Mouse (Mus musculus) limb, embryonic 11.5 days (tissue): Measurements from ENCODE around the gene Mpig6b. TPM values are rescaled to one million over a fixed set of nuclear protein-coding genes. Genes with fewer than 3 reads are reported as not detected.

Source experiments
- ATAC-seq: fragments of 200-750 bp; cut with Nextera tagmentation; 2 replicates; pipeline ENCODE4 v1.8.0; 2017; ENCODE audit warnings: low read depth; ENCODE audit not compliant: insufficient number of reproducible peaks, low FRiP score, low TSS enrichment
- DNase-seq: peaks from one replicate; pipeline ENCODE4 v3.0.0-alpha.2; 2015; ENCODE audit warnings: low spot score
- H3K27ac ChIP-seq: fragments of 300-500 bp; sonication (generic); replicated peaks from 2 replicates; pipeline ENCODE4 v1.5.1; 2014; ENCODE audit warnings: low read depth, mild to moderate bottlenecking, low read length
- H3K27me3 ChIP-seq: fragments of 300-500 bp; sonication (generic); 2 replicates; pipeline ENCODE4 v1.6.1; 2014; ENCODE audit warnings: mild to moderate bottlenecking, low read length, mixed read lengths; ENCODE audit not compliant: control insufficient read depth, insufficient read depth
- H3K36me3 ChIP-seq: fragments of 300-500 bp; sonication (generic); 2 replicates; pipeline ENCODE4 v1.6.1; 2014; ENCODE audit warnings: mild to moderate bottlenecking, low read length, moderate library complexity, mixed read lengths; ENCODE audit not compliant: control insufficient read depth, insufficient read depth
- H3K4me1 ChIP-seq: fragments of 300-500 bp; sonication (generic); 2 replicates; pipeline ENCODE4 v1.6.1; 2014; ENCODE audit warnings: low read length, mixed read lengths; ENCODE audit not compliant: control insufficient read depth, insufficient read depth
- H3K4me2 ChIP-seq: fragments of 300-500 bp; sonication (generic); 2 replicates; pipeline ENCODE4 v1.6.1; 2014; ENCODE audit warnings: low read depth, mild to moderate bottlenecking, moderate library complexity; ENCODE audit not compliant: severe bottlenecking
- H3K4me3 ChIP-seq: fragments of 300-500 bp; sonication (generic); 2 replicates; pipeline ENCODE4 v1.5.1; 2014; ENCODE audit warnings: low read depth, low read length
- H3K9ac ChIP-seq: fragments of 300-500 bp; sonication (generic); 2 replicates; pipeline ENCODE4 v1.6.1; 2014; ENCODE audit warnings: mild to moderate bottlenecking, low read length
- H3K9me3 ChIP-seq: fragments of 300-500 bp; sonication (generic); 2 replicates; pipeline ENCODE4 v1.6.1; 2016; ENCODE audit warnings: low read length; ENCODE audit not compliant: control insufficient read depth
- WGBS: fragments of 180-500 bp; shearing (Covaris S2); extraction: QIAGEN DNeasy Blood & Tissue Kit; methylation state at CpG from one replicate; pipeline ENCODE4 v1.1.7; 2014; 5-methylcytosine and 5-hydroxymethylcytosine counted together
- polyA plus RNA-seq: library from polyadenylated mRNA; unstranded; fragments of >200 nt; fragmentation: Nextera tagmentation; extraction: Ambion mirVana; gene quantifications from 2 replicates; pipeline ENCODE4 v1.2.1, GENCODE M21; 2014

Gene Mpig6b
- polyA plus RNA-seq, 1 experiment from 2014 or later = 1.2 TPM

DNA sequence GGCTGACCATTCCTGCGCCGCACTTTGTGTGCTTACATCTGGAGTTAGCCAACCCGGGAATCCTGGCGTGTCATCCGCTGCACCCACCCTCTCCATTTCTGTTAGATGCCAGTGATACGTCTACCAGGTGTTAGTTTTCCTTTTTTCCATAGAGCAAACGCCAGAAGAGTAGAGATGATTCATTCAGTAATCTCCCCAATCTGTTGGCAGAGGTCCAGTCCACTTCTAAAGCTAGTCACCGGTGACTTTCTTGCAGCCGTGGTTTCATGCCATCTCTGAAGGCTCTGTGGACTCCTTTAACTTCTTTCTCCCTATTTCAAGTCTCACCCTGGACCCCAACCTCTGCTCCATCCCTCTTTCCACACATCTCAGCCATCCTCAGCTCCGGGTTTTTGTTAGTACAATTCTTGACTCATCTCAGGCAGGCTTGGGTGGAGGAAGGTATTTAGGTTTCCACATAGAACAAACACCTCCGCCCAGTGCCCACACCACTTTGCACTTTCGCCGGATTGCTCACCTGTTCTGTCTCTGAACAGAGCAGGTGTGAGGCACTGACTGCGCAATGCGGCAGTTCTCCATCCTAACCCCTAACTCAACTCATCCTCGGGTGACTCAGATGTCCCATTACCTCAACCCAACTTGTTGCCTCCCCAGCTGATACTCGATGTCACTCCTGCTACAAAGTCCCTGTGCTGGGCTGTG lies 2.4 kb upstream of the Mpig6b start:
- peaks cover 13% of the 10 kb centered on the region; the same call in 1 of the 2 replicates for H3K4me1 ChIP-seq
- no peak for ATAC-seq
- H3K27me3 ChIP-seq = peaks cover 27% of the 10 kb centered on the region

DNA sequence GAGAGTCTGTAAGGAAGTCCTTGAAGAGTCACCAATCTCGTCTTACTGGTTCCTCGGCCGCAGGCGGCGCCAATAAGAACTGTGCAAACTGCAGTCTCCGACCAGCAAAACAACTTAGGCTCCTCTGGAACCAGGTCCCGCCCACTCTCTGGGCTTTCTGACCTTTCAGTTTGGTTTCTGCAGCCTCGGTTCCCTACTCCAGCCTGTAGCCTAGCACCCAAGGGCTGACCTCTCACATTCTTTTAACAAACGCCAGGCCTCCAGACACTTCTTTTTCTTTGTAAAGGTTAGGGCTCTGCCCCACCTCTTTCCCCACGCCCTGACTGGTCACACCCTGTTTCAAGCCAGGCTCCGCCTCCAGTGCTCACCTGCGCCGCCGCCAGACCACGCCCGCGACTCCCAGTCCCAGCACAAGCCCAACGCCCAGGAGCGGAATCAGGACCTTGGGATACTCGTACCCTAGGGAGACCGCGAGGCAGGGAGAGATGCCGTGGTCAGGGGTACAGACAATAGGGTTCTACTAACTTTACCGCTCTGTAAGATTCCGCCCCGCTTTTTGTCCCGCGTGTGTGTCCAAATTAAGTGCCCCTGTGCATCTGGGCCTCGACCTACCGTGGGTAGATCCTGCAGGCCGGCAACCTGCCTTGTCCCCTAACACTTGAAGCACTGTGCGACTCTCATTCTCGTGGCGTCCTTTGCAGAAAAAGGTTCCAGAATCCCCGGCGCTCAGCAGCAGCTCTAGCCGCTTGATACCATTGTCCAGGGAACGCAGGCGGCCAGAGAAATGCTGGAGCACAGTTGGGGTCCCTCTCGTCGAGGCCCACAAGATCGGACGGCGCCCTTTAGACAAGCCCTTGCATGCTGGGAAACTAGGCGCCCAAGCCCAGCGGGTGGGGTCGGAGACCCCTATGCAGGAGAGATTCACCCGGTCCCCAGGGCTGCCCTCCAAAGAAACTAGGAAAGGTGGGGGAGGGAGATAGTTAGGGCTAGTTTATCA lies 735 bp downstream of the Mpig6b start, which contains the start of gene Ly6g6c:
Ly6g6c (plus strand) TSS at position 438 of the 997 bp plus-strand sequence.
- H3K4me1 ChIP-seq = peaks cover 16% of the 10 kb centered on the region
- DNase-seq = peak; percentile 71

More for the DNA sequence above, 2.4 kb upstream of the Mpig6b start:
- Histone ChIP-seq H3K4me2 (no peak overlapping the region), H3K4me3 (no peak overlapping the region), H3K9ac (no peak overlapping the region), H3K9me3 (no peaks in the 10 kb centered on the region), H3K27ac (no peak overlapping the region), H3K36me3 (no peaks in the 10 kb centered on the region)
- WGBS = 82% methylated on average over 17 of the region's 17 CpGs
- no peak for DNase-seq

DNA sequence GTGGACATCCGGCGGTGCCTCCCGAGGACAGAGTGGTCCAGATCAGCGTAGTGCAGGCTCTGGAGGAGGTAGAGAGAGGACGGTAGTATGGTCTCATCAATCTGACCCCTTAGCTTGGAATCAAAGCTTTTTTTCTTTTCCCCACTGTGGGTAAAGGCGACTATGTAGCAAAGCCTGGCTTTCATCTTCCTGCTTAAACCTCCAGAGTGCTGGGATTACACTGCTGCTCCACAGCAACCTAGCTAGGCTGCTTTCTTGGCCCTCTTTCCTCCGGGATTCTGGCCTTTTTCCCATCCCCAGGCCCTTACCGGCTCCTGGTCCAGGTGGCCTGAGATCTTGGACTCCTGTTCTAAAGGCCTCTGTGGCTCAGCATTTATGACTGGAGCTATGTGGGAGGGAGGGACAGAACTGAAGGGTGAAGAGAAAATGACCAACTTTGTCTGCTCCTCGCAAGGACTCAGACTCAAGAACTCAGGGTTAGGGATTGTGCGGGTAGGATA lies 1.6 kb downstream of the Mpig6b start:
- no peak for DNase-seq
- 26% methylated on average over 10 of the region's 10 CpGs for WGBS
- Histone ChIP-seq H3K27ac (peak overlapping the region; percentile 51; the same call in 1 of the 2 replicates), H3K36me3 (peaks cover 11% of the 10 kb centered on the region), H3K4me2 (peak overlapping the region; percentile 74), H3K9ac (no peak overlapping the region), H3K27me3 (peaks cover 27% of the 10 kb centered on the region), H3K9me3 (no peaks in the 10 kb centered on the region), H3K4me3 (no peak overlapping the region), H3K4me1 (peaks cover 19% of the 10 kb centered on the region)
- ATAC-seq = no peak

More for the DNA sequence above, 735 bp downstream of the Mpig6b start, which contains the start of gene Ly6g6c:
- H3K9me3 ChIP-seq = no peaks in the 10 kb centered on the region
- peak; percentile 31; the same call in 1 of the 2 replicates for ATAC-seq
- H3K36me3 ChIP-seq = peaks cover 11% of the 10 kb centered on the region
- peak within 1 kb of the TSS; percentile 21 for H3K4me3 ChIP-seq
- WGBS = 2% methylated on average over 48 of the region's 48 CpGs
- H3K9ac ChIP-seq = peak within 1 kb of the TSS; percentile 49
- peak within 1 kb of the TSS; percentile 51; the same call in 1 of the 2 replicates for H3K27ac ChIP-seq
- peaks cover 27% of the 10 kb centered on the region for H3K27me3 ChIP-seq
- peak within 1 kb of the TSS; percentile 74 for H3K4me2 ChIP-seq

DNA sequence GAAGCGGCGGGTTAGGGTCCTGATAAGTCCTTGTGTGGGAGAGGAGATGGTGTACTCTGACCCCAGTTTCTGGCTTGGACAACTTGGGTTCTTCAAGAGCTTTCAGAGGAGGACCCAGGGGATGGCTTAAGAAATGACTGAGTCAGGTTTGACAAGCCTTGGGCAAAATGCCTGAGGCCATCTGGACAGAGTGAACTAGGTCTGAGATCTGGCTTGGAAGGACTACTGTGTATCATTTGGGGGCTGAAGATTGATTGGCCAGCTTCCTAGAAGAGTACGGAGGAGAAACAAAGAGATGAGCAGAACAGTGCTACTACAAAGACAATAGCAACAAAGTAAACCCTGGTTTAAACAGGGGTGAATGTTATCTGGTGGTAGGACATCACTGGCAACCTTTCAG lies 2.5 kb downstream of the Mpig6b start:
- Histone ChIP-seq H3K9me3 (no peaks in the 10 kb centered on the region), H3K36me3 (peaks cover 11% of the 10 kb centered on the region), H3K4me2 (no peak overlapping the region), H3K9ac (no peak overlapping the region), H3K4me1 (peaks cover 19% of the 10 kb centered on the region), H3K4me3 (no peak overlapping the region), H3K27ac (no peak overlapping the region), H3K27me3 (peaks cover 26% of the 10 kb centered on the region)
- no peak for ATAC-seq
- no peak for DNase-seq
- WGBS = 96% methylated on average over 3 of the region's 3 CpGs

DNA sequence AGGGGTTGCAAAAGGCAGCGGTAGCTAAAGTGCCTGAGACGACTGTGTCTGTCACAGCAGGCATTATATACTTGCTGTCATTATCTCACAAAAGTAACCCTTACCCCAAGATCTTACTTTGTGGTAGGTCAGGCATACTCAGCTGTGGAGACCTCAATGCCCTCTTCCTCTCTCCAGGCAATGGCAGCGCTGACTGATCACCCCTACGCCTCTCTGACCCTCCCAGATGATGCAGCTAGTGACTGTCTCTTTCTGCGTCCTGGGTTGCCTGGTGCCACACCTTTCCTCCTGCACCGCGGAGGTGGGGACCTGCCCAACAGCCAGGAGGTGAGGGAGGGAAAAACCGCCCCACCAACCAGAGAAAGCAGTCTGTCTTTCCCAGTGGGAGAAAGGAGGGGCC lies 4.7 kb downstream of the Mpig6b start:
- no peak overlapping the region for H3K4me2 ChIP-seq
- DNase-seq (no peak), ATAC-seq (no peak)
- H3K9me3 ChIP-seq = no peaks in the 10 kb centered on the region
- WGBS = 75% methylated on average over 8 of the region's 8 CpGs
- peaks cover 19% of the 10 kb centered on the region for H3K4me1 ChIP-seq
- peaks cover 11% of the 10 kb centered on the region for H3K36me3 ChIP-seq
- no peak overlapping the region for H3K27ac ChIP-seq
- H3K9ac ChIP-seq = no peak overlapping the region
- H3K27me3 ChIP-seq = peaks cover 14% of the 10 kb centered on the region
- H3K4me3 ChIP-seq = no peak overlapping the region

DNA sequence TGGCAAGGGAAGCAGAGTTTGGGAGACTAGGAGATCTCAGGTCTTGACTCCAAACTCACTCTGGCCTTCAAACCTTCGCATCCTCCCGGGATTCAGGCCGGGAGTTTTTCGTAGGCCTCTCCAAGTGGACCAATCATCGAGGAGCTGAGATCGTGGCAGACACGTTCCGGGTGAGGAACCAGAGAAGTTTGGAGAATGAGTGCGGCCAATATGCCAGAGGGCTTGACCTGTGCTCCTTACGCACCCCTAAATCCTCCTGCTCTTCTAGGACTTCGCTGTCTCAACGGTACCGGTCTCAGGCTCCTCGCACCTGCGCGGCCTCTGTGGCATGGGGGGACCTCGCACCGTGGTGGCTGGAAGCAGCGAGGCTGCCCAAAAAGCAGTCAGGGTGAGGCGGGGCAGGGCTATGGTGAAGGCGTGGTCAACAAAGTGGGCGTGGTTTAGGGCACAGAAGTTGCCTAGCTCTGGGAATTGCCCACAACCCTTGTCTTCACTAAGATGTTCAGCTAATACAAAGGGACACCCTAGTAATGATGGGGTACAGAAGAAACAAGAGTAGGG lies 5.2 kb downstream of the Mpig6b start:
- peaks cover 9% of the 10 kb centered on the region for H3K27me3 ChIP-seq
- H3K9me3 ChIP-seq = no peaks in the 10 kb centered on the region
- H3K4me1 ChIP-seq = peaks cover 19% of the 10 kb centered on the region
- DNase-seq = no peak
- no peak for ATAC-seq
- H3K27ac ChIP-seq = no peak overlapping the region
- H3K9ac ChIP-seq = no peak overlapping the region
- H3K4me3 ChIP-seq = no peak overlapping the region; the same call in 1 of the 2 replicates
- H3K4me2 ChIP-seq = peak overlapping the region; percentile 95
- WGBS = 56% methylated on average over 22 of the region's 22 CpGs
- H3K36me3 ChIP-seq = peaks cover 13% of the 10 kb centered on the region

DNA sequence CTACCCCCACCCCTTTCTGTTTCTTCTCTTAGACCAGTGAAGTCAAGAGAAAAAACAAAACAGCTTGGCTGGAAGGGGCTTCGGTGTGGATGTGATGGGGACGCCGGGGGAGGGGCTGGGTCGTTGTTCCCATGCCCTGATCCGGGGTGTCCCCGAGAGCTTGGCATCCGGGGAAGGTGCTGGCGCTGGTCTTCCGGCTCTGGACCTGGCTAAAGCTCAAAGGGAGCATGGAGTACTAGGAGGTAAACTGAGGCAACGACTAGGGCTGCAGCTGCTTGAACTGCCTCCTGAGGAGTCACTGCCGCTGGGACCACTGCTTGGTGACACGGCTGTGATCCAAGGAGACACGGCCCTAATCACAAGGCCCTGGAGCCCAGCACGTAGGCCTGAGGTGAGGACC lies 5.9 kb downstream of the Mpig6b start:
- H3K4me1 ChIP-seq = peaks cover 15% of the 10 kb centered on the region
- H3K36me3 ChIP-seq = peaks cover 15% of the 10 kb centered on the region
- peak overlapping the region; percentile 90 for H3K9ac ChIP-seq
- WGBS = 37% methylated on average over 14 of the region's 14 CpGs
- ATAC-seq (no peak), DNase-seq (no peak)
- H3K4me3 ChIP-seq = peak overlapping the region; percentile 62
- no peaks in the 10 kb centered on the region for H3K9me3 ChIP-seq
- H3K4me2 ChIP-seq = peak overlapping the region; percentile 95
- H3K27me3 ChIP-seq = peaks cover 2% of the 10 kb centered on the region
- H3K27ac ChIP-seq = no peak overlapping the region
